Mouse (Mus musculus) gastrocnemius, postnatal 25 days (tissue): ENCODE data around the gene Muc13. TPM values are rescaled to one million over a fixed set of nuclear protein-coding genes. Genes with fewer than 3 reads are reported as not detected.

Source experiments
- DNase-seq: peaks from one replicate; pipeline ENCODE4 v3.0.0; 2022
- total RNA-seq, 2 experiments: library from RNA; stranded (reverse); gene quantifications; 1 replicate in 1 of 2; 2 replicates in 1 of 2; pipeline ENCODE4 v1.2.3; 2021

Muc13 gene
- total RNA-seq, 2 experiments from 2014 or later: not detected

DNA sequence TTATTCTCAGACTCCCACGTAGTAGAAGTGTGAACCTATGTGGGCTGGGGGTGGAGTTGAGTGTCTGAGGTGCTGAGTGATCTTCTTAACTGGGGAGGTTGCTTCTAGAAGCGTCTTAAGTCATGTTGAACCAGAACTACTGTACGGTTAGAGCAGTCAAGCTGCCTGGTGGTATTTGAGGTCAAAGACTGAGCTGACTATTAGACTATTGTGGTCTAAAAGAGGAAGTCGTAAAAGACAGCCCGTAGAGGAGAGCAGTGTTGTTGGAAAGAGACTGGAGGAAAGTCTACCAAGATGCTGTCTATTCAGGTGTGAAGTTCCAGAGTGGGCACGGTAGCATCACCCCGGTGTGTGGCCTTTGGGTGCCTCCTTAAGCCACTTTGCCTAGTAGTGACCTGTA is 24.0 kb upstream of the Muc13 start:
- no peak for DNase-seq

DNA sequence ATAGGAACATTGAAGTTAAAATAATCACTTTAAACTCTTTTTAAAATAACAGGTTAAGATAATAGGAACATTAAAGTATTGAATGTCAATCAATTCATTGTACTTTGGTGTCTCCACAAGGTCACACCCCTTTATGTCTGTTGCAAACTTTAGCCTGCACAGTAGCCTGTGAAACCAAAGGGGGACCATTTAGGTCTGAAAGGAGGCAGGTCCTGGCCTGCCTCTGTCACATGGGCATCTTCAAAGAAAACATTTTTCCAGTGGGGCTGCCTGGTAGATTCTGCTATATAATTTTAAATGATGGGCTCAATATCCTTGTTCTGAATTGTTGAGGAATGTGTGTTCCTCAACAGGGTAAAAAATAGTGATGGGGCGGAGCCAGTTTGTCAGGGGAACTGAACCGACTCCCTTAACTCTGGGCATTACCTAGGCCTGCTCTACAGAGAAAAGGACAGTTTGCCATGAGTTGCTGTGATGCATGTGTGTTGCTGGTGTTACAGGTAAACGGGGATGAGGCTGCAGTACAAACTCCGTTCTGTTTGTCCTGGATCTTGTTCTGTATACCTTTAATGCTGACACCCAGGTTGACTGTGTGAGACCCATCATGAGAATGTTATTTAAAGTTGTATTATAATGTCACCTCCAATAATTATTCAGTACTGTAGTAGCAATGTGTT is 22.9 kb upstream of the Muc13 start:
- no peak for DNase-seq

DNA sequence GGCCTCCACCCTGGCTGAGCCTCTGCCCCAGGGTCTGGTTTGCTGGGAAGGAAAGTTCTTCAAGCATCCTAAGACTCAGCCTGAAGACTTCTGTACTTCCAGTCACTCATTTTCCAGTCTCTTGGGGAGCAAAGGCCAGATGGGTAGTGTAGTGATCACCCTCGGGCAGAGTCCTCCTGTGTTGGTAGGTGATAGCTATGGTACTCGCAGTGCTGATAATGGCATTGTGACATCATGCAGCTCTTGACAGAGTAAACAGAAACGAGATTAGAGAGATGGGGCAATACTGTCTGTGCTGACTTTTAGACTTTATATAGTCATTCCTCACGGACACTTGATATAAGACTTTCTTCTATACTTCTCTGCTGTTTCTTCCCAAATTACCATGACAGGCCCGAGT is 21.0 kb upstream of the Muc13 start:
- no peak for DNase-seq

DNA sequence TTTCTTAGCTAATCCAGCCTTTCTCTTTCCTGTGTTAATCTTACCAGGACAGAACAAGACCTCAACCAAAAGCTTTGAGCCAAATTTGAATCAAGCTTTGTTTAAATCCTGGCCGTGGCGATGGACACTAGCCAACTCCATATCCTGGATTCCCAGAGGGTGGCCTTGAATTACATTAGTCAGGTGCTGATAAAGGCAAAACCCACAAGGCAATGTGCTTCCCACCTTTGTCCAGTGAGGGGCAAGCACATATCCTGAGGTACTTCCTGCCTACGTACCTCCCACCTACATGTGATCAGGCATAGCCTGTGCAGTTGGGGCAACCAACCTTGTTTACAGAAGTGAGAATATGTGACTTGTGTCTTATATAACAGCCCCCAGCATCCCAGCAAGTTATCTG is 18.9 kb upstream of the Muc13 start:
- no peak for DNase-seq

DNA sequence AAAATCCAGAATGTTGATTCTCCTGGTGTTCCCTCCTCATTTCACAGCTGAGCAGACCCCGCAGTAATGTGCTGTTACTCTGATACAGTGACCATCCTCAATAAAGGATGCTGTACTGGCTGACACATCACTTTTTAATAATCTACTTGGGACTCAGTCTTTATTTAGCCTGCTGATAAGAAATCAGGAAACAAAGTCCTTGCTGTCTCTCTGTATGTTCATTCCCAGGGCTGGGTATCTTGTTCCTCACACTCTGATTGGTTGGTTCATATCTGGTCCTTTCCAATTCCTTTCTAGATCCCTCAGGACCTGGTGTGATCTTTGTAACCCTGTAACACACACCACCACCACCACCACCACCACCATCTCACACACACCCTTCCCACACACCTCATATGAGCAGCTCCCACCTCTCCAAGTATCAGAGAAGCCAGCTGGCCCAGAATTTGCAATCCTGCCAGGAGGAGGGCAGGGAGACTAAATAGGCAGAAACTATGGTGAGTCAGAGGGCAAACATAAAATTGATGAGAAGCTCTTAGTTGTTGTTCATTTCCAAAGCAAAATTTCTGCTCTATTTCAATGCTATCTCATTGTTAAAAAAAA is 18.0 kb upstream of the Muc13 start:
- no peak for DNase-seq

DNA sequence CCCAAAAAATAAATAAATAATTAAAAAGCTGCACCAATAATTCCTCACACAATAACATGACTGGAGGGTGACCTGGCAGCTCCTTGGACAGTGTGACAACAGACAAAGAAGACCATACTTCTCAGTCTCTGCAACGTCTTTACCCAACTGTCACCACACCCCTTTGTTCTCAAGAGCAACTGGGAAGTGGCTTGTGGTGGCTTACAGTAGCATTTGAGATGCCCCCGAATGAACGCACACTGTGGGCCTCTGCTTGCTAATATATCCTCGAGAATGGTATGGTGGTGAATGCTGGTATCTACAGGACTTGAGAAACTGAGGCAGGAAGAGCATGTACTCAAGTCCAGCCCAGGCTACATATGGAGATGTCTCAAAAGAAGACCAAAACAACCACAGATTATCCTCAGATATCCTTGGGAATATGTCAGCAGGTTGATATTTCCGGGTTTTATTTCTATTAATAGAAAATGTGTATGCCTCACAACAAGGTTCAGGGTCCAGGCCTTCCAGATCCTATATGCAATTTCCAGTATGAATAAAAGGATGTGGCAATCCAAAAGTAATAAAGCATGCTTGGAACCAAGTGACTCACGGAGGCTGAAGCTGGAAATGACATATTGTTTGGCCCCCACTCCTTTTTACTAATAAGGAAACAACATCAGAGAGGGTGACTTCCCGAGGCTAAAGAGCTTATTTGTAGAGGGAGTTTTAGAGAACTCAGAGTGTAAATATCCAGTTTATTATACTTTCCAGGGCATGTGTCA is 16.9 kb upstream of the Muc13 start:
- DNase-seq: no peak

DNA sequence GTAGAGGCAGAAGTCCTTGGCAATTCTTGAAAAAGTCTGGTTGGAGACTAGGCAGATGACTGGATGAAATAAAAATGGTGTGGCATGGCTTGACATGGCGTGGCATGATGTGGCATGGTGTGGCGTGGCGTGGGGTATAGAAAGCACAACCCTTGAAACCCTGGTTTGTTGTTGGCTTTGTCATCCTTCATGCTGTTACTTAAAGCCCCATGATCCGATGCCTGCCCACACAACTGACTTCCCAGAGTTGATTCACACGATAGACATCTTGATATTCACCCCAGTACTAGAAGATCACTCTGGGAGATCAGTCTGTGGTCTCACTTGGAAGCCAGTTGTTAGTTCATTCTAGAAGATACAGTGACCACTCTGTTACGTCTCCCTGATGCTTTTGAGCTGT is 16.2 kb upstream of the Muc13 start:
- no peak for DNase-seq

DNA sequence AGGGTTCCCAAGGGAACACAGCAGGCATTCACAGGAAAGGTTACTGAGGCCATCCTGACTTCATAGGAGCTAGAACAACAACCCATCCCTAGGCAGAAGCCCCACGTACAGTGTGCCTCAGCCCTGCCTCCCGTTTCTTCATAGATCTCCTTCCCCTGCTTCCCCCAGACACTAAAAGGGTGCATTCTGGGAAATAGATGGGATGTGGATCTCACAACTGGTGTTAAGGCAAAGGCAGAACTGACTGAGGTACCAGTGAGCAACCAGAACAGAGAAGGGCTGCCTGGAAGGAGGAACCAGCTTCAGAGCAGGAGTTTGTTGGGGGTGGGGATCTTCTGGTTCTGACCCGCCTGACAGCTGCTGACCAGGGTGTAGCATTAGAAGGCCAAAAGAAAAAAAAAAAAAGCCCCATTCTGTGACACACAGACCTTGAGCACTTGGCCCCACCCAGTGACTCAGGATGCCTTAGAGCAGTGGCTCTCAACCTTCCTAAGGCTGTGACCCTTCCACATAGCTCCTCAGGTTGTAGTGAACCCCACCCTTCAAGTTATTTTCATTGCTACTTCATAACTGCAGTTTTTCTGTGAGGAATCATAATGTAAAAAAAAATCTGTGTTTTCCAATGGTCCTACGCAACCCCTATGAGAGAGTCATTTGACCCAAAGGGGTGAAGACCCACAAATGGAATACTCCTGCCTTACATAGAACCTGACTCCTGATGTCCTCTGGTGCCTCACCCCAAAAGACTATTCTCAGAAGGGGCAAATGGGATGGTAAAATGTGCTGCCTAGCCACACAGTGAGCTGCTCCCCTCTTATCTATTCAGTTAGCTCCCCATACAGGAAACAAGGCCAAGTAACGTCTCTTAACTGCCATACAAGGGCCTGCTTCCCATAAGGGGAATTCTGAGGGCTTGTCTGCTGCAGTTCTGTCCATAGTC is 11.8 kb upstream of the Muc13 start:
- DNase-seq: no peak

DNA sequence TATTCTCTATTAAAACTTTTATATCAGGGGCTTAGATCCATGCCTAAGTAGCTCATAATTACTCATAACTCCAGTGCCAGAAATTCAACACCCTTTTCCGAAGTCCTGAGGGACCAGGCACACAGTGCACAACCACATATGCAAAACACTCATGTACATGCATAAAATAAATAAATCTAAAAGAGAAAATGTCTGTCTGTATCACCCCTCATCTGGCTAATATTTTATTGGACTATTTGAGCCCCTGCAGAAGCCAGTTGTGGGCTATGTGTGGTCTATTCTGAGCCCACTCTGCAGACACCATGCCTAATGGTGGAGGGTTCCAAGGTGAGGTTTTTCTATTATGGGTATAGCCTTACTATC is 11.1 kb upstream of the Muc13 start:
- DNase-seq: no peak

DNA sequence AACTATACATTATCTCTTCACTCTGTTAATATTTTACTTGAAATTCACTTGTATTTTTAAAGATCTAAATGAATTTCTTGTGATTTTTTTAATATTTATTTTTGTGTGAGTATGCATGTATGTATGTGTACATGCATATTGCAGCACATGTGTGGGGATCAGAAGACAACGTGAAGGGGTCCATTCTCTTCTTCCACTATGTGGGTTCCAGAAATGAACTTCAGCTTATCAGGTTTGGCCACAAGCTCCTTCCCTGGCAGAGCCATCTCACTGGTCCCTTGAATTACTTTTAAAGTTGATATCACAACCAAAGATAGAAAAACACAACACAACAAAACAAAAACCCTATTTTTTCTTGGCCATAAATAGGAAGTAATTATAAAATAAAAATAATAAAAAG is 9.3 kb upstream of the Muc13 start:
- no peak for DNase-seq

DNA sequence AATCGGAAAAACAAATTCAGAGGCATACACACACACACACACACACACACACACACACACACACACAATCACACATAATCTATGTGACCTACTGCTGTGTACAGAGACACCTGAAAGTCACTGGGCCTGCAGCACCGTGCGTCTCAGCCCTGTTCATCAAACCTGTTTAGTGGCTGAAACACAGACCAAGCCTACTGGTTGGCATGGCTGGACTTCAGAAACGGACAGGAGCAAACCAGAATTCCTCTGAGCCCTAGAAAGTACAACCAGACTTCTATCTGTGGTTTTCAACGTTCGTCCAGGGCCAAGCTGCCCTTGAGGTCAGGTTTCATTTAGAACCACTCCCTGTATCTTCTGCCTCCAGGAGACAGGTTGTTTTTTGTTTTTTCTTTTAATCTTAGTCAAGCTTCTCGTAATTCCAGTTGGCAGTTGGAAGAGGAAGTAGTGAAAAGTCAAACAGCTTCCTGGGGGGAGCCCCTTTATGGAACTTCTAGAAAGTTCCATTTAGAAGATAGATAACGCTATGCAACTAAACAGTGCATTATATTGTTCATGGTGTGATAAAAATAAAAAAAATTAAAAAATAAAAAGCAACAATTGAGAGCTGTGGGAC is 8.6 kb upstream of the Muc13 start:
- no peak for DNase-seq

DNA sequence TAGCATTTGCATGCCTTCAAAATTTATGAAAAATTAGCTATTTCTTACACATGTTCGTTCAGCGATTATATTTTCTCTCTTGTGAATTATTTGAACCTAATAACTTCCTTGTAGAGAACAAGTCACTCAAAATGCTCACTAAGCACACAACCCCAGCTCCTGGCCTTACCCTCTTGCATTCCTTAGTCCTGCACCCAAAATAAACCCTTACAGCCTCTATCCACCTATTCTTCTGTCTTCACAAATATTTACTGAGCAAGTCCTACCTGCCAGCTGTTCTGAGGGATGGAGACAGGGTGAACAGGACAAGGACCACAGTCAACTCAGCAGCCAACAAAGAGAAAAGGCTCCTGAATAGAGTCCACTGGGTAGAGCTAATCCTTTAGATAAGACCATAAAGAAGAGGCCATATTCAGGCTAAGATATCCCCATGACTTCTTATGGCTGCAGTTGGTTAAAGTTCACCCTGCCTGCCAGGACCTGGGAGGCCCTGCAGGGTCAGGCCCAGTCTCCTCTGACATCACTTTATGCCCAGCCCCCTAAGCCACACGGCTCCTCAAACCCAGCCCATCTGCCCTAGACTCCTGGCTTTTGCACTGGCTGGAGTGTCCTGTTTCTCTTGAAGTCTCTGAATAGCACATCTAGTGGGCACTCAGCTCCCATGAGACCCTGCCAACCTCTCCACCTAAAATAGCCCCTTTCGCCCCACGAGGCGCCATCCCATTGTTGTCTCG is 7.0 kb upstream of the Muc13 start:
- DNase-seq: no peak

DNA sequence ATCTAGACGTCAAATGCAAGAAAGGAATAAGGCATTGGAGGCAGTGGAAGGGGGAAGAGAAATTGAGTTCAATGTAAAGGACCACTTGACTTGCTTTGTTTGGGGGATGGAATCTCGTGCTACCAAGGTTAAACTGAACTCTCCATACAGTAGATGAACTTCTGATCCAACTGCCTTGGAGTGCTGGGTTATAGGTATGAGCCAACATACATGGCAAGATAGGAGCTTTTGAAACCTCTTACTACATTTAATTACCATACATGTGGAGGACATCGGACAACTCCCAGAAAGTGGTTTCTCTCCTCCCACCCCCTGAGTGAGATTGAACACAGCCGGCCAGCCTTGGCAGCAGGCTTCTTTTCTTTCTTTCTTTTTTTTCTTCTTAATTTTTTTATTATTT is 1.3 kb downstream of the Muc13 start:
- DNase-seq: no peak

DNA sequence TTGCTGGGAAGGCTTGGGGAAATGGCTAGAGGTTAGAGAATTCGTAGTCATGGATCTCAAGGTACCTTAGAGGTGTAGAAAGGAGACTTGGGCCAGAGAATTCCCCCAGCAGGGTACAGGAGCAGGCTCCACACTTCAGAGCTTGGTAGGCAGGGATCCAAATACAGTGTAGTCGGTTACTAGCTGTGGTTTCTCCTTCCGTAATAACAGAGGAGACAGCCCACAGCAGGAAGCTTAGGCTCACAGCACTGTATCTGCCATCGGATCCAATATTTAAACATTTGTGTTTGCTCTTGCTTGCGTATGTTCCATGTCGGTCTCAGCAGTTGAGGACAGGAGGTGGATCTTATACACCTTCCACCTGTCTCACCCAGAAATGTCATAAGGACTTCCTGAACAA is 2.0 kb downstream of the Muc13 start:
- no peak for DNase-seq

DNA sequence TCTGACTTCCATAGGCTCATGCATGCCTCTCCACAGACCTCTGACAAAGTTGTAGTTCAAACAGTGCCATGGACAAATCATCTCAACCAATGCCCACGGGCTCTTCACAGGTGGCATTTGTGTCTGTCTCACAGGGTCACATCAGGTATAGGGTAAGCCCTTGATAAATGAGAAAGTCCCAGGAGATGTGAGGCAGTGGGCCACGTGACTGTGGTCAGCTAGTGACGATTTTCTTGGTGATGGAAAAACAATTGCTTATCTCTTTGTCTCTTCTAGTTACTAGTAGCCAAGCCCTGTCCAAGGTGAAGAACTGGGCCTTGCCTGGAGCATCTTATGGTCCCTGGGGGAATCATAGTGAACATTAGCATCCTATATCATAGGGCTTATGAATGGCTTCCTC is 2.9 kb downstream of the Muc13 start:
- no peak for DNase-seq

DNA sequence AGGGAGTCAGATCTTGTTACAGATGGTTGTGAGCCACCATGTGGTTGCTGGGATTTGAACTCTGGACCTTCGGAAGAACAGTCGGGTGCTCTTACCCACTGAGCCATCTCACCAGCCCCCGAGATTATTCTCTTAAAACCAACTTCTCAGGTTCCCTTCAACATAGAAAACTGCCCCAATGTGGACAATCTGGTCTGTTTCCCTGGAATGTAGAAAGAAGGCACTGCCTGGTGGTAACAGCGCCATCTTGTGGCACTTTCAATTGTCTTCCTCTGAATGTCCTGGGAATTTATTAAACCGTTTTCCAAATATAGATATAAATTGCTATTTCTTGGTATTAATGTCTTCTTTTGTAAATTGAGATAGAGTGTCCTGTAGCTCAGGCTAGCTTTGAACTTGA is 4.0 kb downstream of the Muc13 start:
- no peak for DNase-seq

DNA sequence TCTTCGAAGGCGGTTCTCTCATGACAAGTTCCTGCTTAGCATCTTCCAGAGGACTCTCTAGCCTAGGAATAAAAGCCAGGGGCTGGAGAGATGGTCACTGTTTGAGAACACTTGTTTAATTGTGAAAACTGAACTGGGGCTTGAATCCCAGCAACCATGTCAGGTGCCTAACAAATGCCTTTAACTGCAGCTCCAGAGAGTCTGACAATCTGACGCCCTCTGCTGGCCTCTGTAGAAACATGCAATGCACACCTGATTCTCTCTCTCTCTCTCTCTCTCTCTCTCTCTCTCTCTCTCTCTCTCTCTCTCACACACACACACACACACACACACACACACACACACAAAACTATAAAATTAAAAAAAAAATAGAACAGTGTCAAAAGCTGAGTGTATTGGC is 16.2 kb downstream of the Muc13 start:
- no peak for DNase-seq

DNA sequence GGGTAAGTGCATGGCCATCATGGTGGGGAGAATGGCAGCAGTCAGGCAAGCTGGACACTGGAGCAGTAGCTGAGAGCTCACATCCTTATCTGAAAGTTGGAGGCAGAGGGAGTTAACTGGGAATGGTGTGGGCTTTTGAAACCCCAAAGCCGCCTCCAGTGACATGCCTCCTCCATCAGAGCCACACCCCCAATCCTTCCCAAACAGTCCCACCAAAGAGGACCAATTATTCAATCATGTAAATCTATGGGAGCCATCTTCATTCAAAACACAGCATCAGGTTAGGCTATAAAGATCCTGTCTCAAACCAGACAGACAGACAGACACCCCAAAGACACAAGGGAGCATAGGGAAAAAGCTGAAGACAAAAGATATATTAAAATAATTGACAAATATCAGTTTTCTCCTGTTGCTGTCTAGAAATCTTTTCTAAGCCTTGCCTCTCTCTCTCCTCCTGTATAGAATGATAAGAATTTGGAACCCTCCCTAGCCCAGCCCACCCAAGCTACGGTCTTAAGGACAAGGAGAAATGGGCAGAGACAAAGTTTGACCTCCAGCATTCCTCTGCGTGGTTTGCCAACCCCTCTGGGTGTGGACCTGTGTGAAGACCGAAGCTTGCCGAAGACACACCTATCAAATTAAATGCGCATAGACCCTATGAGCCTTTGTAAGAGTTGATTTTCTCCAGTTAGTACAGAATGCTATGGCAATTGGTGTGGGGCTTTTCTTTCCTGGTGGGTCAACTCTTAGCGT is 24.8 kb downstream of the Muc13 start:
- DNase-seq: no peak

DNA sequence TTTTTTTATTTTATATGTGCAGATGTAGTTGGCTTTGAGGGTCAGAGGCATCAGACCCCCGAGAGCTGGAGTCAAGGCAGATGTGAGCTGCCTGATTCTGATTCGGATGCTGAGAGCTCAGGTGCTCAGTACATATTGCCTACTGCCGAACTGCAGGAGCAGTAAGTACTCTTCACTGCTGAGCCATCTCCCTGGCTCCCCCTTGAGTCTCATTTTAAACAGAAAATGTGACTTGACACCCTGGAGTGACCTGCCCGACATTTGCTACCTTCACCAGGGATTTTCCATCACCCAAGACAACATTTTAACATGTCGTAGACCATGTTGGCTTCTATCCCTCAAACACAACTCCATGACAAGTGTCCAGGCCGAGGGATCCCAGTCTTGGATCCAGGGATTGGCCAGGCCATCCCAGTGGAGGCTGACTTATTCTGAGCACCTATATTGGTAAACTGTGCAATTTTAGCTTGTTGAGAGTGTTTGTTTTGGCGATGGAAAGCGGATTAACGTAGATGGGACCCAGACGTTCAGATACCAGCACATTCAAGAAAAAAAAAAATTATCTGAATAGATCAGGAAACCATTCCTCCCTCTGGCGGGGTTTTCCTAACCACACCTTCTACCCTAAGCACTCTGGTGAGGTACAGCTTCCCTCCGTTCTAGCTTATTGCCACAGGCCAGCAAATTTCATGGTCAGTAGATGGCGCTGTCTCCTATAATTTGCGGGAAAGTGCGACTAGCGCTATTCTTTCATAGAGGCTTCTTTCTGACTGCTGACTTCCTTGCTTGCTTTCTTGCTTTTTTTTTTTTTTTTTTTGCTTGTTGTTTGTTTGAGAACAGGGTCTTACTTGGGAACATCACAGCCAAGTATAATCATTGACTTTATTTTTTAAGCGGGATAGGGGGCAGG is 26.7 kb downstream of the Muc13 start:
- peak; percentile 64 for DNase-seq

DNA sequence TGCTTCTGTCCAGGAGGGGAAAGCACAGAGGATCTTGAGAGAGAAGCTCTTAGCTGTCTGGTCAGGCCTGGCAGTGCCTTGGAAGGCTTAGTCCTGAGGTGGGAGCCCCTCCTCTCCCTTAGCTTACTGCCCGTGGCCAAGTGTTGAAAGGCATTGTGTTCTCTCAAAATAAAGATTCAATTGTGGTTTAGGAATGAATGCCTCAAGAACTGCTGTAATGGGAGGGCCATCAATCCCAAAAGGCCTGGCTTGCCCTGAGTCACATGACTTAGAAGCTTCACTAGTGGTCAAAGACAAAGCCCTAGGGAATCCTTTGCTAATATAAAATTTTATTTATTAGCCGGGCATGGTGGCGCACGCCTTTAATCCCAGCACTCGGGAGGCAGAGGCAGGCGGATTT is 30.8 kb downstream of the Muc13 start:
- no peak for DNase-seq
